Mouse (Mus musculus) kidney, embryonic 16.5 days (tissue): Measurements from ENCODE around the gene Jund. TPM values are rescaled to one million over a fixed set of nuclear protein-coding genes. Genes with fewer than 3 reads are reported as not detected.

Experiments used
- ATAC-seq: fragments of 200-750 bp; cut with Nextera tagmentation; 2 replicates; pipeline ENCODE4 v1.8.0; 2017; ENCODE audit warnings: moderate TSS enrichment; ENCODE audit not compliant: low FRiP score, low TSS enrichment
- H3K27ac ChIP-seq: fragments of 300-500 bp; sonication (generic); 2 replicates; pipeline ENCODE4 v1.5.1; 2014; ENCODE audit warnings: low read length
- H3K27me3 ChIP-seq: fragments of 300-500 bp; sonication (generic); 2 replicates; pipeline ENCODE4 v1.6.1; 2014; ENCODE audit warnings: low read length, control low read depth, mixed read lengths; ENCODE audit not compliant: insufficient read depth
- H3K36me3 ChIP-seq: fragments of 300-500 bp; sonication (generic); 2 replicates; pipeline ENCODE4 v1.6.1; 2014; ENCODE audit warnings: low read length, control low read depth, mixed read lengths; ENCODE audit not compliant: insufficient read depth
- H3K4me1 ChIP-seq: fragments of 300-500 bp; sonication (generic); 2 replicates; pipeline ENCODE4 v1.6.1; 2014; ENCODE audit warnings: low read length, control low read depth, mixed read lengths; ENCODE audit not compliant: insufficient read depth
- H3K4me2 ChIP-seq: fragments of 300-500 bp; sonication (generic); replicated peaks from 2 replicates; pipeline ENCODE4 v1.6.1; 2014; ENCODE audit warnings: low read depth, low read length
- H3K4me3 ChIP-seq: fragments of 300-500 bp; sonication (generic); 2 replicates; pipeline ENCODE4 v1.5.1; 2014; ENCODE audit warnings: mild to moderate bottlenecking, low read length
- H3K9ac ChIP-seq: fragments of 300-500 bp; sonication (generic); replicated peaks from 2 replicates; pipeline ENCODE4 v1.6.1; 2014; ENCODE audit warnings: low read length
- H3K9me3 ChIP-seq: fragments of 300-500 bp; sonication (generic); 2 replicates; pipeline ENCODE4 v1.6.1; 2016; ENCODE audit warnings: low read length, control low read depth
- WGBS: fragments of 180-500 bp; shearing (Covaris S2); extraction: QIAGEN DNeasy Blood & Tissue Kit; methylation state at CpG from one replicate; pipeline ENCODE4 v1.1.7; 2014; 5-methylcytosine and 5-hydroxymethylcytosine counted together
- polyA plus RNA-seq: library from polyadenylated mRNA; unstranded; fragments of >200 nt; fragmentation: Nextera tagmentation; extraction: Ambion mirVana; gene quantifications from 2 replicates; pipeline ENCODE4 v1.2.1, GENCODE M21; 2015

Gene Jund
- polyA plus RNA-seq, 1 experiment from 2014 or later: 42.1 TPM

- H3K4me3 ChIP-seq: no peak overlapping the region
- ATAC-seq: no peak
- peaks cover 64% of the 10 kb centered on the region for H3K27me3 ChIP-seq
- no peak overlapping the region for H3K9ac ChIP-seq
- H3K4me1 ChIP-seq: peaks cover 23% of the 10 kb centered on the region
- no peaks in the 10 kb centered on the region for H3K9me3 ChIP-seq
- 53% methylated on average over 19 of the region's 19 CpGs for WGBS
- no peaks in the 10 kb centered on the region for H3K36me3 ChIP-seq
- no peak overlapping the region for H3K27ac ChIP-seq
- H3K4me2 ChIP-seq: no peak overlapping the region
These were observed 47.0 kb downstream of the Jund start for GRCm38 (mm10) chr8:70745691-70746220.

- Histone ChIP-seq H3K4me3 (no peak overlapping the region), H3K36me3 (no peaks in the 10 kb centered on the region), H3K9ac (no peak overlapping the region), H3K4me1 (peaks cover 23% of the 10 kb centered on the region), H3K27me3 (peaks cover 57% of the 10 kb centered on the region), H3K27ac (no peak overlapping the region), H3K9me3 (no peaks in the 10 kb centered on the region), H3K4me2 (no peak overlapping the region)
- no peak for ATAC-seq
- WGBS: 46% methylated on average over 9 of the region's 9 CpGs
These were observed 47.9 kb downstream of the Jund start for GRCm38 (mm10) chr8:70746676-70747075.

- no peak overlapping the region for H3K9ac ChIP-seq
- H3K27me3 ChIP-seq: peaks cover 51% of the 10 kb centered on the region
- ATAC-seq: no peak
- H3K4me3 ChIP-seq: no peak overlapping the region
- WGBS: 70% methylated on average over 18 of the region's 18 CpGs
- peaks cover 21% of the 10 kb centered on the region for H3K4me1 ChIP-seq
- H3K9me3 ChIP-seq: no peaks in the 10 kb centered on the region
- H3K27ac ChIP-seq: no peak overlapping the region
- H3K4me2 ChIP-seq: no peak overlapping the region
- H3K36me3 ChIP-seq: no peaks in the 10 kb centered on the region
These were observed 48.6 kb downstream of the Jund start for GRCm38 (mm10) chr8:70747211-70747890.

DNA sequence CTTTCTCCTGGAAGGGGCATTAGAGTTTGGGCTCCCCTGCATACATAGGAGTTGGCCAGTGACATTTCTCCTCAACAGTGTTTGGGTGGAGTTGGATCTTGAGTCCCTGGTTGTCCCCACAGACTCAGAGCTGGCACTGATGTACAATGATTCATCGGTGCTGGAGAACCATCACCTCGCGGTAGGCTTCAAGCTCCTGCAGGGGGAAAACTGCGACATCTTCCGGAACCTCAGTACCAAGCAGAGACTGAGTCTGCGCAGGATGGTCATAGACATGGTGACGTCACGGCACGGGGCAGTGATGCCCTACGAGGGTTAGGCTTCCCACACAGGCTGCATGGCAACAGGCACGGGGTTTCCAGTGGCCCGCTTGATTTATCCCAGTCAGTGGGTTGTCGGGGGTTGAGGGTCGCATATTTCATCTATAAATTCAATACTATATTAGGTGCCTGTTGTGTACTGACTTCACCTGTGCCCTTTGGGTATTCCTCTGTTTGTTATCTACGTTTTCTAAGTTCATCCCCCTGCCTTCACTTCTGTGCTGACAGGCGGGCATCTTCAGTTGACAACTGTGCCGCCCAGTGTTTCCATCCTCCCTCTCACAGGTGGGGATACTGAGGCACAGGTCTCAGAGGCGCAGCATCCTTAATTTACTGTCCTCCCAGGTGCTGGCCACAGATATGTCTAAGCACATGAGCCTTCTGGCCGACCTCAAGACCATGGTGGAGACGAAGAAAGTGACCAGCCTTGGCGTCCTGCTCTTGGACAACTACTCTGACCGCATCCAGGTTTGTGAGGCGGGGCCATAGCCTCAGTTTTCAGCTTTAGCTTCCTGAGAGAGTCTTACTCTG lies 49.7 kb downstream of the Jund start:
- no peak overlapping the region for H3K27ac ChIP-seq
- WGBS: 90% methylated on average over 23 of the region's 23 CpGs
- H3K36me3 ChIP-seq: no peaks in the 10 kb centered on the region
- ATAC-seq: no peak
- peaks cover 27% of the 10 kb centered on the region for H3K4me1 ChIP-seq
- H3K4me3 ChIP-seq: no peak overlapping the region
- no peak overlapping the region for H3K9ac ChIP-seq
- no peak overlapping the region for H3K4me2 ChIP-seq
- H3K9me3 ChIP-seq: no peaks in the 10 kb centered on the region
- peaks cover 41% of the 10 kb centered on the region for H3K27me3 ChIP-seq

DNA sequence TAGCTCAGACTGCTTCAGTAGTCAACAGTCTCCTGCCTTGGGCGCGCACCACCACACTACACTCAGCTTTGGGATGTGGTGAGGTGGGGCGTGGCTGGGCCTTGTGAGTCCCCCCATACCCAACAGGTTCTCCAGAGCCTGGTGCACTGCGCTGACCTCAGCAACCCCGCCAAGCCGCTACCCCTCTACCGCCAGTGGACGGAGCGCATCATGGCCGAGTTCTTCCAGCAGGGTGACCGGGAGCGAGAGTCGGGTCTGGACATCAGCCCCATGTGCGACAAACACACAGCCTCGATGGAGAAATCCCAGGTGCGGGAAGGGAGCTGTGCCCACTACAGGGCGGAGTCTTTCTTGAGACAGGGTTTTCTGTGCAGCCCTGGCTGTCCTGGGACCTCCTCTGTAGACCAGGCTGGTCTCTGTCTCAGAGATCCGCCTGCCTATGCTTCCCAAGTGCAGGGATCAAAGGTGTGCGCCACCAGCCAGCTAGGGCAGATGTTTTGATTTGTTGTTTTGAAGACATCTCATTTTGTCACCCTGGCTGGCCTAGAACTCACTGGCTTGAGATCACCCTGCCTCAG lies 50.4 kb downstream of the Jund start:
- Histone ChIP-seq H3K9me3 (no peaks in the 10 kb centered on the region), H3K36me3 (no peaks in the 10 kb centered on the region), H3K4me2 (no peak overlapping the region), H3K9ac (no peak overlapping the region), H3K27ac (no peak overlapping the region), H3K4me3 (no peak overlapping the region), H3K4me1 (peaks cover 27% of the 10 kb centered on the region), H3K27me3 (peaks cover 34% of the 10 kb centered on the region)
- WGBS: 80% methylated on average over 19 of the region's 19 CpGs
- ATAC-seq: no peak

Other genes with a start within 250 kb of the Jund start
- gene Klhl26, start 222.0 kb upstream of the Jund start, polyA plus RNA-seq: 25.0 and 26.8 TPM in 2 replicates
- gene Tmem59l, start 211.6 kb upstream of the Jund start, polyA plus RNA-seq: 6.5 and 7.0 TPM in 2 replicates
- 29.3 and 30.7 TPM in 2 replicates for gene Crlf1, start 205.8 kb upstream of the Jund start, polyA plus RNA-seq
- gene Rex1bd, start 192.2 kb upstream of the Jund start, polyA plus RNA-seq: 133 and 135 TPM in 2 replicates
- gene Uba52, start 188.1 kb upstream of the Jund start, polyA plus RNA-seq: 869 and 882 TPM in 2 replicates
- 353 and 359 TPM in 2 replicates for gene Fkbp8, start 171.2 kb upstream of the Jund start, polyA plus RNA-seq
- gene Kxd1, start 171.0 kb upstream of the Jund start, polyA plus RNA-seq: 65.4 and 69.9 TPM in 2 replicates
- 24.1 and 25.1 TPM in 2 replicates for gene Ell, start 159.5 kb upstream of the Jund start, polyA plus RNA-seq
- gene Isyna1, start 104.6 kb upstream of the Jund start, polyA plus RNA-seq: 215 and 217 TPM in 2 replicates
- gene Ssbp4, start 90.1 kb upstream of the Jund start, polyA plus RNA-seq: 133 and 149 TPM in 2 replicates
- gene Lrrc25, start 82.8 kb upstream of the Jund start, polyA plus RNA-seq: 1.8 and 1.9 TPM in 2 replicates
- gene Gdf15, start 66.5 kb upstream of the Jund start, polyA plus RNA-seq: 1.0 and 1.2 TPM in 2 replicates
- gene Pgpep1, start 38.6 kb upstream of the Jund start, polyA plus RNA-seq: 88.5 TPM in 2 replicates
- gene Lsm4, start 25.7 kb upstream of the Jund start, polyA plus RNA-seq: 272 and 281 TPM in 2 replicates
- 0.04 and 0.06 TPM in 2 replicates for gene Iqcn, start 4.5 kb downstream of the Jund start, polyA plus RNA-seq
- 0.52 and 0.76 TPM in 2 replicates for gene Gm3336, start 19.6 kb downstream of the Jund start, polyA plus RNA-seq
- 8.8 and 11.6 TPM in 2 replicates for gene Pde4c, start 24.8 kb downstream of the Jund start, polyA plus RNA-seq
- gene Rab3a, start 55.7 kb downstream of the Jund start, polyA plus RNA-seq: 20.9 and 22.0 TPM in 2 replicates
- gene Mpv17l2, start 62.0 kb downstream of the Jund start, polyA plus RNA-seq: 57.0 and 60.4 TPM in 2 replicates
- gene Pik3r2, start 77.8 kb downstream of the Jund start, polyA plus RNA-seq: 72.8 and 77.3 TPM in 2 replicates
- gene Mast3, start 106.1 kb downstream of the Jund start, polyA plus RNA-seq: 16.2 and 16.3 TPM in 2 replicates
- 0.05 and 0.12 TPM in 2 replicates for gene Il12rb1, start 109.5 kb downstream of the Jund start, polyA plus RNA-seq
- gene Arrdc2, start 140.8 kb downstream of the Jund start, polyA plus RNA-seq: 6.7 and 7.0 TPM in 2 replicates
- gene Kcnn1, start 164.3 kb downstream of the Jund start, polyA plus RNA-seq: 2.9 and 4.9 TPM in 2 replicates
- 114 and 119 TPM in 2 replicates for gene Ccdc124, start 175.0 kb downstream of the Jund start, polyA plus RNA-seq
- 0.22 and 0.28 TPM in 2 replicates for gene Slc5a5, start 193.8 kb downstream of the Jund start, polyA plus RNA-seq
- gene Rpl18a, start 198.5 kb downstream of the Jund start, polyA plus RNA-seq: 4,081 and 4,203 TPM in 2 replicates
- 56.9 and 63.1 TPM in 2 replicates for gene Map1s, start 207.0 kb downstream of the Jund start, polyA plus RNA-seq